Mouse (Mus musculus): Measurements from ENCODE around the gene Igf2bp3. TPM values are rescaled to one million over a fixed set of nuclear protein-coding genes. Genes with fewer than 3 reads are reported as not detected.

The Igf2bp3 gene
- total RNA-seq, 2 experiments from 2014 or later = 4.3 to 5.5 TPM

DNA sequence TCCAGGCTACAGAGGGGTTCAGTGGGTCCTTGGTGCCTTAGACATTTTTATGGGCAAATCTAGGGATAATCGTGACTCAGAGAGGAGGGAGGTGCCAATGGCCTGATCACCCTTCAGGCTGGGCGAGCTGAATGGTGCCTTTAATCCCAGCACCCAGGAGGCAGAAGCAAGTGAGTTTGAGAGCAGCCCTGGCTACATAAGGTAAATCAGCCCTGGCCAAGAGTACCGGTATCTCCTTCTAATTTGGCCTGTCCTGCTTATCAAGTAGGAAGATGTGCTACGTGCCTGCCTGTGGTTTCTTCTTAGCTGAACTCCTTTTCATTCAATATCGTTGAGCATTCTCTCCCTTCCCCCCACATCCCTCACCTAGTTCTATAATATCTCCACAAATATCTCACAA, 78.0 kb downstream of the Igf2bp3 start:
- no peak for DNase-seq

- no peak for DNase-seq
These were observed 82.2 kb downstream of the Igf2bp3 start for GRCm38 (mm10) chr6:49132352-49133090.

DNA sequence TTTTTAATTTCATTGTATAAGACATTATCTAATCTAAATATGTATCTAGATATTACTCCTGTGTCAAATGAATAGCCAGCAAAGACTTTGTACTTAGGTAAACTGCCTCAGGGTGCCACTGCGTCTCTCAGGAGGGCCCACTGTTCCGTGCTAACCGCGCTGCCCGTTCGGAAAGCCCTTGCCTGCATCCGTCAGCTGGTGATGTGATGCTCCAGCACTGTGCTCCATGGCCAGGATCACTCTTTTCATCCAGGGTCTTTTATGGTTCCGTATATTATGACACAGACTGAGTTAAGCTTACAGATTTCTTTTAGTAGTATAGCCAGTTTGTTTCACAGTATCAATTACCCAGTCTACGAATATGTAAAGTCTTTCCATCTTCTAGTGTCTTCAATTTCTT, 82.9 kb downstream of the Igf2bp3 start:
- DNase-seq = no peak

GRCm38 (mm10) chr6:49130328-49130727, 84.4 kb downstream of the Igf2bp3 start:
- DNase-seq = no peak

DNA sequence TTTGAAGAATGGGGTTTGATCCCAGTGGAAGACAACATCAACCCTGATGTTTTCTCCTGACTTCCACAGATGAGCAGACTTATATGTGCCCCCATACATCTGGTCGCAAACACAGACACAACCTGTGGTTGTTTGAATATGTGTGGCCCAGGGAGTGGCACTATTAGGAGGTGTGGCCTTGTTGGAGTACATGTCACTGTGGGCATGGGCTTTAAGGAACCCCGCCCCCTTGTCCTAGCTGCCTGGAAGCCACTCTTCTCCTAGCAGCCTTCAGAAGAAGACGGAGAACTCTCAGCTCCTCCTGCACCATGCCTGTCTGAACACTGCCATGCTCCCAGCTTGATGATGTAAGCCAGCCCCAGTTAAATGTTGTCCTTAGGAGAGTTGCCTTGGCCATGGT, 94.4 kb downstream of the Igf2bp3 start:
- no peak for DNase-seq

DNA sequence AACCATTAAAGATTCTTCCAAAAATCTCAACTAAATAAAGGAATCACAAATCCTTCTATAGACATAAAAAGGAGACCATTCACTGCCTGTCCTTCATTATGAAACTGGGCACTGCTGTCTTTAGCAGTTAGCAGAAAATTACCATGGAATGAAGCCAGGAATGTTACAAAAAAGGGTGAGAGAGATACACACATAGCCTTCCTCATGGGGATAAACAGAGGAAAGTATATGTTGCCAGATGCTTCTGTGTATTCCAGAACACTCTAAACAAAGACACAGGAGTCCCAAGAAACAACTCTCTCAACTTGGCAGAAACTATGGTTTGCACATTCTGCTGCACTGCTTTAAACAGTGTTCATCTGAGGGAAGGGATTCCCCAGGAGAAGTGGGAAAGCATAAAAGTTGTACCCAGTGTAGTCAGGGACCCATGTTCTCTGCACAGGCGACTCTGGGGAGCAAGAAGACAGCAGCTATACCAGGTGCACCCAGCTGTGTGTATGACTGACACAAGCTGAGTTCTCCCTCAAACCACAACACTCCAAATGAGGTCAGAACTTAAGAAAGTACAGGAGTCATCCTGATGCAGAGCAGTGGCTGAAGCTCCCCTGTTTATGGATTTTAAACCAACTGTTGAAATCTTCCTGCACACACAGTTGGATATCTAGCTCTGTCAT, 95.2 kb downstream of the Igf2bp3 start:
- DNase-seq = no peak

DNA sequence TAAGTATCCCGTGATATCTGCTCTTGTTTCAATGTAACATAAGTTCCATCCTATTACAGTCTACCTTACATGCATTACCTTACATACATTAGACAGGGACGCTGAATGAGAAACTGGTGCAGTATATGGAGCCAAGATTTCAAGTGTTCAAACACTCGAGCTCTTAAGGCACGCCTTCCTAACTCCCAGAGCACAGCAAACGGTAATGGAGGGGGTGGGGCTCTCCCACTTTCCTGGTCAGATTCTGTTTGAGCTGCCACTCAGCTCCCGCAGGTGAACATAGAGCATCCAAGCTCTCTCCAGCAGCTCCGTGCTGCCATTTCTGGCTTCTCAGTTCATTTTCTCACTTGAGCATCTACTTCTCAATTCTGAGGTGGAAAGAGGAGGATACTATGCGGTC, 96.3 kb downstream of the Igf2bp3 start:
- DNase-seq = no peak

- no peak for DNase-seq
These were observed 98.5 kb downstream of the Igf2bp3 start for GRCm38 (mm10) chr6:49116241-49116640.

DNA sequence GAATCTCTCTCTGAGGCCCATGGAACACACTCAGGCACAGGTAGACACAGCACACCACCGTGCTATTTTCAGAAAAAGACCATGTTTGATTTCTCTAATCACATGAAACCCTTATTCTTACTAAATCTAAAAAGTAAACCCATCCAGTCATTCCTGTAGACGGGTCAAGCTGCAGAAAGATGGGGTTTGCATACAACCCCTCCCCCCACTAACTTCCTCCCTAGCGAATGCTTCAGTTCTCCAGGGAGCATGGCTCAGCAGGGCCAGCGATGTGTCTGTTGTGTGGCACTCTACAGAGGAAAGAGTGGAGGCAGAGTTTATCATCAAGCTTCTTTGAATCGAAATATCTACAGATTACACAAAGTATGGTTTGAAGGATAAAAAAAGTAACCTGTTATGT, 99.2 kb downstream of the Igf2bp3 start:
- no peak for DNase-seq

DNA sequence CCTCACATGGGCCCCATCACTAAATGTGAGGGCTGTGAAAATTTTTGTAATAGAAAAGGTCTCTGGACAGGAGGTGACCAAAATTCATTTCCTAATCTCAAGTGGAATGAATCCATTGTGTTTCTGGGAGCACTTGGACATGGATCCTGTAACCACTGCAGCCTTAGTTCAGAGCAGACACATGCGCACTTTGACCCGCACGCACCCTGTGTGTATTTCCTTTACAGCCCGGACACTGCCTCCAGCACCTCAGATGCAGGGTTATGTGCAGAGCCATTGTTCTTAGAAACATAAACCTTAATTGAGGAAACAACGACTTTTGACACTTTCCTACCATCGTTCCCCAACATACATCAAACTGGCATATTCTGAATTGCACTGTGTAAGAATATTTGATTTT, 100.3 kb downstream of the Igf2bp3 start:
- DNase-seq = no peak

DNA sequence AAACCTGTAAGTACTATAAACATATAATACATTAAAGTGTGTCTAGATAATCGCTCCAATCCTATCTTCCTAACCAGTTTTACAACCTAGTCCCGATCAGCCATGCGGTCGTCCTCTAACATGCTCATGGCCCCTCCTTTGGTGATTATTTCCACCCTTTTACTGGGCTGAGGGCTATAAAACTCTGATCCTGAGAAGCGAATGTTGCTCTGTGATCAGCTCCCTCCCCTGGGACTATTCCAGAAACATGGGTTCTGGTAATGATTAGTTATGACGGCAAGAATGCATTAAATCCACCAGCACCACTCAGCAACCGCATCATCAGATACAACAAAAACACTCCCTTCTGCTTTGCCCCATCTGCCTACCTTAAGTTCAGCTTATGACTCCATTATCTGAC, 100.9 kb downstream of the Igf2bp3 start:
- DNase-seq = no peak

DNA sequence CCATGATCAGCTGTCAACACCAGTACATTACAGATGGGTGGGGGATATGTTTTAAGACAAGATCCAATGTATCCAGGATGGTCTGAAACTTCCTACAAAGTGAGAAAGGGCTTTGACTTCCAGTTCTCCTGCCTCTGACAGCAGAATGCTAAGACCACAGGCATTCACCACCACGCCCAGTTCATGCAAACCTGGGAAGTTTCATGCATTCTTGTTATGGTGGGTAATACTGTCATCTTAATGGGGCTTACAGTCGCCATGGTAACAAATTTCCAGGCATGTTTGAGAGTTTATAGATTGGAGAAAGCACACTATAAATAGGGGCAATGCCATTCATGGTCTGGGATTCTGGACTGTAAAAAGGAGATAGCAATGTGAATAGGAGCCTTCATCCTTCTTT, 105.6 kb downstream of the Igf2bp3 start:
- DNase-seq = no peak

- no peak for DNase-seq
These were observed 107.8 kb downstream of the Igf2bp3 start for GRCm38 (mm10) chr6:49106746-49107500.

DNA sequence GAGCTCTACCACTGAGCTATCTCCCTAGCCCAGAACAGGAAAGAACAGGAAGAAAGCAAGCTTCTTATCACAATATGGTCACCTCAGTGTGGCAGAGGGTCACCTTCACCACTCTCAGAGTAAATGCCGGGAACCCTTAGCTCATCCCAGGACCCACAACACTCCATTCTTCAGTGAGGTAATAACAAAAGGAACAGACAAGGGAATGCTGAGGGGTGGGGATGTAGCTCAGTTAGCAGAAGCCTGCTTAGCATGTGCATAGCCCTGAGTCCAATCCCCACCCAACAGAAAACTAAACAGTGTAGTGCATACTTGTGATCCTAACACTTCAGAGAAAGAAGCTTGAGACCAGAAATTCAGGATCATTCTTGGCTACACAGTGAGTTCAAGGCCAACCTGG, 115.7 kb downstream of the Igf2bp3 start:
- DNase-seq = no peak

- no peak for DNase-seq
These were observed 117.1 kb downstream of the Igf2bp3 start for GRCm38 (mm10) chr6:49097596-49098110.

DNA sequence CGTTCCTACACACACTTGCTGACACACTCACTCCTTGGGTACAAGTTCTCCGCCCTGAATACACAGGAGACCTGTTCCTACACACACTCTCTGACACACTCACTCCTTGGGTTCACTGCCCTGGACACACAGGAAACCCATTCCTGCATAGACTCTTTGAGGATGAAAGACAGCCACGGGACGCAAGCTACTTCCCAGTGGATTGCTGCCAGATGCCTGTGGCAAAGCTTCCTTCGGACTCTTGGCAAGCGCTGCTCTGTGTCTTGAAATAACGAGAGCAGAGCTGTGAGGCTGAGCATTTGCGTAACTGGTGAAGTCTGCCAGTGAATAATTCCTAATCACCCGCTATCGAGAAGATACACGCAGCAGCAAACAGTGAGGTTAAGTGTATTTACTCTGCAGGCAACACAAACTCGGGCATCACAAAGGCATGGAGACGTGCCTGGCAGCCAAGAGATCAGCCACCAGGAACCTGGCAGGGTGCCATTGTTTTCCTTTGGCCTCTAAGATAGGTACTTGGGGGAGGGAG, 117.8 kb downstream of the Igf2bp3 start:
- peak; percentile 68 for DNase-seq

- DNase-seq = peak; percentile 31
These were observed 118.3 kb downstream of the Igf2bp3 start for GRCm38 (mm10) chr6:49096421-49096820.

- no peak for DNase-seq
These were observed 119.8 kb downstream of the Igf2bp3 start for GRCm38 (mm10) chr6:49094968-49095367.

DNA sequence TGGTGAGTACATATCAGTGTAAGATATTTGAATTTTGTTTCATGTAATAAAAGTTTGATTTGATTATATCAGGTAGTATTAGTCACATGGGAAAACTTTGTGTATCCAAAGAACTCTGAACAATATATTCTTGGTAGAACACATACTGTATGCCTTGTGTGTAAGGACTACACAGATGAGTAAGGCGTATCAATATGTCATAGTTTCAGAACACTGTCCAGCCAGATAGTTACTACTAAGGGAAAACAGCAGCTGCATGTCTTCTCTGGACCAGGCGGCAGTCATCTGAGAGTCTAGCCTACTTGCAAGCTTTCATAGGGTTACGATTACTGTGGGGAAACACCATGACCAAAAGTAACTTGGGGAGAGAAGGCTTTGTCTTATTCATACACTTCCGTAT, 131.7 kb downstream of the Igf2bp3 start:
- no peak for DNase-seq

DNA sequence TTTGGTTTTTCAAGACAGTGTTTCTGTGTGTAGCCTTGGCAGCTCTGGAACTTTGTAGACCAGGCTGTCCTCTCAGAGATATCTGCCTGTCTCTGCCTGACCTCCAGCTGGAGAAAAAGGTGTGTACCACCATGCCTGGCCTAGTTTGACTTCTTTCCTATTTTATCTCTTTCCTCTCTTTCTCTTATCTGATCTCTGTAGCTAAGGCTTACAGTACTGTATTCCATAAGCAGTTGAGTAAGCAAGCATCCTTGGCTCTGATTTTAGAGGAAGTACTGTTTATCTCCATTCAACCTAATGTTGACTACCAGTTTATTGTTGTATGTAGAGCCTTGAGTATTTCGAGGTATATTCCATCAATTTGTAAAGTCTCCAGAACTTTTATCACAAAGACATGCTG, 135.4 kb downstream of the Igf2bp3 start:
- DNase-seq = no peak

DNA sequence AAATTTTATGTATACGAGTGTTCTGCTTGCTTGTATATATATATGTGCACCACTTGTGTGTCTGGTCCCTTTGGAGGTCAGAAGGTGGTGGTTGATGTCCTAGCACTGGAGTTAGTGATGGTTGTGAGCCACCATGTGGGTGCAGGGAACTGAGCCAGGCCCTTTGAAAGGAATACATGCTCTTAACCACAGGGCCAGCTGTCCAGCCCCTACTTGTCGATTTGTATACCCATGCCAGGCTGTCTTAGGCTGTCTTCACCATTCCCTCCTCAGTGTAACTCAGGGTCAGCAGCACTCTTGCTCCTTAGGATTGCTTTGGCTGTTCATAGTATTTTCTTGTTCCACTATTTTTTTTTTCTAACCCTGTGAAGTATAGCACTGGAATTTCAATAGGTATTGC, 136.9 kb downstream of the Igf2bp3 start:
- DNase-seq = no peak

GRCm38 (mm10) chr6:49074117-49074490, 140.7 kb downstream of the Igf2bp3 start:
- no peak for DNase-seq

Data from gastrocnemius, postnatal 10 days (tissue).